Mouse (Mus musculus): ENCODE measurements around the gene Fam205a3. TPM values are rescaled to one million over a fixed set of nuclear protein-coding genes. Genes with fewer than 3 reads are reported as not detected.

The Fam205a3 gene
- 0.04 TPM in 1 of 2 replicates, not detected in the other for polyA plus RNA-seq (2015; fragmentation: Nextera tagmentation; extraction: Ambion mirVana)

GRCm38 (mm10) chr4:42318034-42318433 lies at the start of gene Fam205a3:
Gene Fam205a3 (plus strand): TSS chr4:42318334.

GRCm38 (mm10) chr4:42293967-42294366 lies 24.2 kb upstream of the Fam205a3 start, which contains the start of gene Gm21953:
Gene Gm21953 (plus strand): TSS chr4:42294267.

Other genes starting within 250 kb of the Fam205a3 start
- not detected in 2 replicates for gene Gm3893, start 227.1 kb upstream of the Fam205a3 start, polyA plus RNA-seq (2015; fragmentation: Nextera tagmentation; extraction: Ambion mirVana)
- gene Gm13304, start 203.5 kb upstream of the Fam205a3 start, polyA plus RNA-seq (2015; fragmentation: Nextera tagmentation; extraction: Ambion mirVana): 1.4 TPM in 1 of 2 replicates, not detected in the other
- not detected in 2 replicates for gene Gm13306, start 164.9 kb upstream of the Fam205a3 start, polyA plus RNA-seq (2015; fragmentation: Nextera tagmentation; extraction: Ambion mirVana)
- not detected in 2 replicates for gene Gm13305, start 149.7 kb upstream of the Fam205a3 start, polyA plus RNA-seq (2015; fragmentation: Nextera tagmentation; extraction: Ambion mirVana)
- gene Gm10600, start 77.7 kb upstream of the Fam205a3 start, polyA plus RNA-seq (2015; fragmentation: Nextera tagmentation; extraction: Ambion mirVana): not detected in 2 replicates
- not detected in 2 replicates for gene Ccl21b, start 62.6 kb upstream of the Fam205a3 start, polyA plus RNA-seq (2015; fragmentation: Nextera tagmentation; extraction: Ambion mirVana)
- gene Gm21953, start 24.1 kb upstream of the Fam205a3 start, polyA plus RNA-seq (2015; fragmentation: Nextera tagmentation; extraction: Ambion mirVana): not detected in 2 replicates
- gene Gm21586, start 121.0 kb downstream of the Fam205a3 start, polyA plus RNA-seq (2015; fragmentation: Nextera tagmentation; extraction: Ambion mirVana): not detected in 2 replicates
- gene Gm2163, start 148.4 kb downstream of the Fam205a3 start, polyA plus RNA-seq (2015; fragmentation: Nextera tagmentation; extraction: Ambion mirVana): not detected in 2 replicates
- gene Fam205a2, start 209.8 kb downstream of the Fam205a3 start, polyA plus RNA-seq (2015; fragmentation: Nextera tagmentation; extraction: Ambion mirVana): 0.04 TPM in 1 of 2 replicates, not detected in the other

Data from urinary bladder, postnatal 0 days (tissue).